Mouse (Mus musculus): Measurements from ENCODE around the gene Pak1.

GRCm38 (mm10) chr7:97864531-97864930 lies 76.2 kb downstream of the Pak1 start:
- TF ChIP-seq CTCF (IDR thresholded peaks at IDR 0.05; ENCODE audit: control insufficient read depth, insufficient read depth, insufficient replicate concordance, low read depth, low read length) (no peak), POLR2A (IDR thresholded peaks at IDR 0.05; ENCODE audit: control insufficient read depth, low read depth, low read length) (no peak)

Data from testis, adult 2 months (tissue).